Mouse (Mus musculus): ENCODE data around the gene Fgfr2. TPM values are rescaled to one million over a fixed set of nuclear protein-coding genes. Genes with fewer than 3 reads are reported as not detected.

Fgfr2 gene
- polyA plus RNA-seq, 1 experiment from 2014 or later = 93.4 TPM

DNA sequence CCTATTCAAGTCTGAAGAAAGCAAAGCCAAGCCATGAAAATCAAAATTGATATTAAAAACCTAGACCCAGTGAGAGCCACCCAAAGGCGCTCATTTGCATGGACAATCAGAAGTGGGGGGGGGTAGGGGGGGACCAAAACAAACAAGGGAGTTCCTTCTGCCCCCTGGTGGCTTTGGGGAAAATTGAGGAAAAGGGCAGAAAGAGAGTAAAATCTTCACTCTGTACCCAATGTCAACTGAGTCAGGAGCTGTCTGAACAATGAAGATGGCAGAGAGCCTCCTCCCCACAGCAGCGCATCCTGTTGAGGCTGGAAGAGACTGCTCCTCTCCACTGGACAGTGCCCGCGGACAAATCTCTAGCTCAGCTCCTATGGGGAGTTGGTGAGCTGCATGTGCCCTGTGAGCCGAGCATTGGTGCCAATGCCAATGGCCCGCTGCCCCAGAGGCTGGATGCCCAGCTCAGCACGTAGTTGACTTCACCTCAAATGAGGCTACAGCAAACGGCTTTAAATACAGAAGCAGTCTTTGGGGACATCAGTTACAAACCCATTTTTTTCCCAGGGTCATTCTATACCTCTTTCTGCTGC is 2742.3 kb downstream of the Fgfr2 start:
- no peak overlapping the region for H3K9ac ChIP-seq (ENCODE audit: low read length)
- no peak for ATAC-seq (ENCODE audit: insufficient read depth, low FRiP score)
- no peaks in the 10 kb centered on the region for H3K4me1 ChIP-seq (ENCODE audit: control insufficient read depth, insufficient read depth, low read length)
- no peak overlapping the region for H3K4me2 ChIP-seq (ENCODE audit: low read depth, low read length)
- 78% methylated on average over 8 of the region's 8 CpGs for WGBS
- no peaks in the 10 kb centered on the region for H3K9me3 ChIP-seq (replicated peaks; ENCODE audit: control insufficient read depth, low read length)
- no peaks in the 10 kb centered on the region for H3K27me3 ChIP-seq (ENCODE audit: control insufficient read depth, insufficient read depth, low read length)
- H3K36me3 ChIP-seq (ENCODE audit: control insufficient read depth, insufficient read depth, low read length) = no peaks in the 10 kb centered on the region
- H3K4me3 ChIP-seq (replicated peaks; ENCODE audit: low read length) = no peak overlapping the region
- no peak overlapping the region for H3K27ac ChIP-seq (ENCODE audit: low read length)

DNA sequence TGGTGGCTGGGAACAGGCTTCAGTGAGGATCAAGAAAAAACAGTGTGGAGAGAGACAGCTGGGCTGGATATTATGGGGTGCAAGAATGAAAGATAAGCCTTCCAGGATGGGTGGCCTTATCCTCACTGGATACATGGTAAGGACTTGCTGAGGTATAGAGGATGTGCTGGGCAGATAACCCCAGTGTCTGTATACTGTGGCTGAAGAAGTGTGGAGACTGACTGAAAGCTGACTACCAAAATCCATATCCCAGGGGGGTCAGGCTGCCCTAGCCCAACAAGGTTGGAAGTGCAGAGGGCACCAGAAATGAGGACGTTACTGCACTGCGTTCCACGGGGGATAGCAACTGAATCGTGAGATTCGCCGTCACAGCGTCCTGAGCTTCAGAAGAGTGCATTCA is 2742.8 kb downstream of the Fgfr2 start:
- Histone ChIP-seq H3K27me3 (ENCODE audit: control insufficient read depth, insufficient read depth, low read length) (no peaks in the 10 kb centered on the region), H3K4me3 (replicated peaks; ENCODE audit: low read length) (no peak overlapping the region), H3K9ac (ENCODE audit: low read length) (no peak overlapping the region), H3K27ac (ENCODE audit: low read length) (no peak overlapping the region), H3K4me2 (ENCODE audit: low read depth, low read length) (no peak overlapping the region), H3K4me1 (ENCODE audit: control insufficient read depth, insufficient read depth, low read length) (no peaks in the 10 kb centered on the region), H3K36me3 (ENCODE audit: control insufficient read depth, insufficient read depth, low read length) (no peaks in the 10 kb centered on the region), H3K9me3 (replicated peaks; ENCODE audit: control insufficient read depth, low read length) (no peaks in the 10 kb centered on the region)
- ATAC-seq (ENCODE audit: insufficient read depth, low FRiP score) = no peak
- WGBS = 97% methylated on average over 7 of the region's 7 CpGs

DNA sequence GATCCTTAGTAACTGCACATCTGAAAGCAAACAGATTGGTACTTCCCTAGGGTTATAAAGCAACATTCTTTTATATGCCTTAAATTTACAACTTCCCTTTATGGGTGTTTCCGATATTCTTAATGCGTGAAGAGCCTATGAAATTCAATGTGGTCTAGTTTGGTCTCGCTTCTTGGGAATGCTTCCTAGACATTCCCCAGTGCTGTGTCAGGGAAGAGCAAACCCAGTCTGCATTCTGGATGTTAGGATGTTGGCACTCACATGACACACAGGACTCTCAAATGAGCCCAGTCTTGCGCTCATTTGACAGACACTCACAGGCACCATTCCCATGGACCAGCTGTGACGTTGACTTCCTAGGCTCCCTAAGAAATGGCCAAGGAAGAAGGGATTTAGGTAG is 2743.3 kb downstream of the Fgfr2 start:
- WGBS = 92% methylated on average over 5 of the region's 5 CpGs
- H3K4me3 ChIP-seq (replicated peaks; ENCODE audit: low read length) = no peak overlapping the region
- H3K27me3 ChIP-seq (ENCODE audit: control insufficient read depth, insufficient read depth, low read length) = no peaks in the 10 kb centered on the region
- no peaks in the 10 kb centered on the region for H3K4me1 ChIP-seq (ENCODE audit: control insufficient read depth, insufficient read depth, low read length)
- no peak overlapping the region for H3K4me2 ChIP-seq (ENCODE audit: low read depth, low read length)
- no peaks in the 10 kb centered on the region for H3K36me3 ChIP-seq (ENCODE audit: control insufficient read depth, insufficient read depth, low read length)
- ATAC-seq (ENCODE audit: insufficient read depth, low FRiP score) = no peak
- no peaks in the 10 kb centered on the region for H3K9me3 ChIP-seq (replicated peaks; ENCODE audit: control insufficient read depth, low read length)
- H3K27ac ChIP-seq (ENCODE audit: low read length) = no peak overlapping the region
- no peak overlapping the region for H3K9ac ChIP-seq (ENCODE audit: low read length)

DNA sequence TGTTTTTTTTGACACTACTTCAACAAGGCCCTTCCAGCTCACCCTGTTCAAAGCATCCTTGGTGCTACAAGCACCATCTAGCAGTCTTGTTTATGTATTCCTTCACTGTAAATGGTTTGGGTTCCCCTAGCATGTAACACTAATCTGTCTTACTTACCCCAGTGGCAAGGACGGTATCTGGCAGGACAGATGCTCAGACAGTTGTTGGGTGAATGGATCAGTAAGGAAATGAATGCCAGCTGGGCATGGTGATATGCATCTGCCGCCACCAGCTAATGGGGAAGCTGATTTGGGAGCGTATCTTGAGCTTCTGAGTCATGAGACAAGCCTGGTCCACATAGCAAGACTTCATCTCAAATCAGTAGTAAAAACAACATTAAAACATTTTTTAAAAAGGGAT is 2744.8 kb downstream of the Fgfr2 start:
- WGBS = 78% methylated on average over 3 of the region's 3 CpGs
- no peak overlapping the region for H3K27ac ChIP-seq (ENCODE audit: low read length)
- no peak overlapping the region for H3K4me3 ChIP-seq (replicated peaks; ENCODE audit: low read length)
- no peak overlapping the region for H3K9ac ChIP-seq (ENCODE audit: low read length)
- no peaks in the 10 kb centered on the region for H3K4me1 ChIP-seq (ENCODE audit: control insufficient read depth, insufficient read depth, low read length)
- no peaks in the 10 kb centered on the region for H3K36me3 ChIP-seq (ENCODE audit: control insufficient read depth, insufficient read depth, low read length)
- no peaks in the 10 kb centered on the region for H3K9me3 ChIP-seq (replicated peaks; ENCODE audit: control insufficient read depth, low read length)
- ATAC-seq (ENCODE audit: insufficient read depth, low FRiP score) = no peak
- no peak overlapping the region for H3K4me2 ChIP-seq (ENCODE audit: low read depth, low read length)
- H3K27me3 ChIP-seq (ENCODE audit: control insufficient read depth, insufficient read depth, low read length) = no peaks in the 10 kb centered on the region

DNA sequence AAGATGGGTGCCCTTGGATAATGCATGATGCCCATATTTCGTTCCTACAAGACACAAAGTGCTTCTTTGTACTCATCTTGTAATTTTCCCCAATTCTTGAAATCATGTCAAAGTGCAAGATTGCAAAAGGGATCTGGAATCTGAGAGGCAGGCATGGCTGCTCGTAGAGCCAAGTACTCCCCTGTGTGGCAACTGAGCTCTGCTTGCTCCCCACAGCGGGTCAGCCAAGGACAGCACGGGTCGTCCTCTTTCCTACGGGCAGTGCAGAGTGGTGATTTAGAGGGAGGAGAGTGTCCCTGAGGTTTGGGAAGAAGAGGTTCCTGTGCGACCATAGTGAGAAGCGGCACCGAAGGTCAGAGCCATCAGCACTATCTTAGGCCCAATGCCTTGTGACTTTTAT is 2748.8 kb downstream of the Fgfr2 start:
- H3K4me2 ChIP-seq (ENCODE audit: low read depth, low read length) = no peak overlapping the region
- H3K4me1 ChIP-seq (ENCODE audit: control insufficient read depth, insufficient read depth, low read length) = no peaks in the 10 kb centered on the region
- H3K27ac ChIP-seq (ENCODE audit: low read length) = no peak overlapping the region
- H3K4me3 ChIP-seq (replicated peaks; ENCODE audit: low read length) = no peak overlapping the region
- H3K36me3 ChIP-seq (ENCODE audit: control insufficient read depth, insufficient read depth, low read length) = no peaks in the 10 kb centered on the region
- no peak overlapping the region for H3K9ac ChIP-seq (ENCODE audit: low read length)
- no peak for ATAC-seq (ENCODE audit: insufficient read depth, low FRiP score)
- 72% methylated on average over 9 of the region's 9 CpGs for WGBS
- no peaks in the 10 kb centered on the region for H3K27me3 ChIP-seq (ENCODE audit: control insufficient read depth, insufficient read depth, low read length)
- H3K9me3 ChIP-seq (replicated peaks; ENCODE audit: control insufficient read depth, low read length) = no peaks in the 10 kb centered on the region

DNA sequence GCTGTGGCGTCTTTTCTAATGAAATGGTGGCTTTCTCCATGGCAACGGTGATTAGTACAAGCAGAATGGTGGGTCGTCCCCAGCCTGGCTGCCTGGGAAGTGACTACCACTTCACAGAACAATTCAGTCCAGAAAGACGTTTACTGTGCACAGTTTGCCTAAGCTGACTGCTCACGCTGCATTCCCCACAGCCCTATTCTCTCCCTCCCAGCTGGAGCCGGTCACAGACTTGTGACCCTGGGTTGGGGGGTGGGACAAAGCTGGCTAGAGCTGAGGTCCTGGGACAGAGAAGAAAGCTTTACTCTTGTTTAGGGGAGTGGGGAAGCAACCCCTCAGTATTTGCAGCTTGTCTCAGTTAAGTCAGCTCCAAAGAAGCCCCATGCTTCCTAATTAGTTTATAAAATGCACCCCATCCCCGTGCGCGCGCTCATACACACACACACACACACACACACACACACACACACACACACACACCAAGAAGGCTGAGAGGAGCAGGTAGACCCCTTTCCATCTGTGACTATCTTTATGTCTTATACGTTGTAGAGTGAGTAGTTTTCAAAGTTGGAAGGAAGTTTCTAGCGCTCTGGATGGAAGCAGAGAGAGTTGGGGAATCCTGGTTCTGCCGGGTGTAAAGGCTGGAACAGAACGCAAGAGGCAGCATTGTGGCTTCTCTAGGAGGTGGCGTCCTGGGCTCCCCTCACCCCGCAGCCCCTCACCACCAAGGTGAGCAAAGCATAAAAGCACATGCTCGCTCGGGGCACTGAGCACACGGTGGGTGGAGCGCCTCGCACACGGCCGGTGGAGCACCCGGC is 2754.1 kb downstream of the Fgfr2 start:
- ATAC-seq (ENCODE audit: insufficient read depth, low FRiP score) = no peak
- no peaks in the 10 kb centered on the region for H3K36me3 ChIP-seq (ENCODE audit: control insufficient read depth, insufficient read depth, low read length)
- no peak overlapping the region for H3K27ac ChIP-seq (ENCODE audit: low read length)
- no peaks in the 10 kb centered on the region for H3K4me1 ChIP-seq (ENCODE audit: control insufficient read depth, insufficient read depth, low read length)
- H3K9me3 ChIP-seq (replicated peaks; ENCODE audit: control insufficient read depth, low read length) = no peaks in the 10 kb centered on the region
- WGBS = 44% methylated on average over 24 of the region's 24 CpGs
- peak overlapping the region; percentile 23; the same call in 1 of the 2 replicates for H3K4me2 ChIP-seq (ENCODE audit: low read depth, low read length)
- H3K27me3 ChIP-seq (ENCODE audit: control insufficient read depth, insufficient read depth, low read length) = no peaks in the 10 kb centered on the region
- H3K9ac ChIP-seq (ENCODE audit: low read length) = no peak overlapping the region
- no peak overlapping the region for H3K4me3 ChIP-seq (replicated peaks; ENCODE audit: low read length)

DNA sequence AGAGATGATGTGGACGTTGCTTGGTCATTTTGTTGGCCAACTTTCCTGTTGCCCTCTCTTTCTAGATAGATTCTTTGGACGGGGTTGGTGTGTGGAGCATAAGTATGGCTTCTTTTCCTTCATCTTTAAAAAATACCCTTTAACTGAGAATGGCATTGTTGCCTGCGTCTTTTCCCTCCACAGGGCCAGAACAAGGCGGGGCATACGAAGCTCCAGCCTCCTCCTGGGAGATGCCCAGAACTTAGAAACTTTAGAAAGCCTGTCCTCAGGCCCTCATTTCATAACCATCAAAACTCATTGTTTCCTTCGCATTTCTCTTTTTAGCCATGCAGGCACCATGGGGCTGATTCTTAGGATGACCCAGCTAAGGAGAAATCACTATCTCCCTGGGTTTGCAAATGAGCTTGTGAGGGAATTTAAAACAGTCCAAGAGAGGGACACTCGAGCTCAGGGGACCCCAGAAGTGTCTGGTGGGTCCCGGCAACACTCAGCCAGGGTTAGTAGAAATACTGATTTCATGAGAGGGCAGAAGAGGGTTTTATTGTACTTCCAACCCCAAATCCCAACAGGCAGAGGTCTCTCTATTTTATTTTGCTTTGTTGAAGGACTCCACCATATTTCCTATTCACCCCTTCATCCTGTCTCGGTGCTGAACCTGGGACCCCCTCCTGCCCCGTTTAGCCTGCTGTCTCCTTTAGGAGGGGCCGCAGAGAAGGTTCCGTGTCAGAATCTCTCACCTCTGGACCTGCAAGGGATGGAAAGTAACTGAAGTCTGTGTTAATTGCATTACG is 2754.9 kb downstream of the Fgfr2 start:
- Histone ChIP-seq H3K4me1 (ENCODE audit: control insufficient read depth, insufficient read depth, low read length) (no peaks in the 10 kb centered on the region), H3K36me3 (ENCODE audit: control insufficient read depth, insufficient read depth, low read length) (no peaks in the 10 kb centered on the region), H3K4me3 (replicated peaks; ENCODE audit: low read length) (no peak overlapping the region), H3K9me3 (replicated peaks; ENCODE audit: control insufficient read depth, low read length) (no peaks in the 10 kb centered on the region), H3K27me3 (ENCODE audit: control insufficient read depth, insufficient read depth, low read length) (no peaks in the 10 kb centered on the region), H3K4me2 (ENCODE audit: low read depth, low read length) (no peak overlapping the region), H3K9ac (ENCODE audit: low read length) (no peak overlapping the region), H3K27ac (ENCODE audit: low read length) (no peak overlapping the region)
- no peak for ATAC-seq (ENCODE audit: insufficient read depth, low FRiP score)
- 57% methylated on average over 13 of the region's 13 CpGs for WGBS

DNA sequence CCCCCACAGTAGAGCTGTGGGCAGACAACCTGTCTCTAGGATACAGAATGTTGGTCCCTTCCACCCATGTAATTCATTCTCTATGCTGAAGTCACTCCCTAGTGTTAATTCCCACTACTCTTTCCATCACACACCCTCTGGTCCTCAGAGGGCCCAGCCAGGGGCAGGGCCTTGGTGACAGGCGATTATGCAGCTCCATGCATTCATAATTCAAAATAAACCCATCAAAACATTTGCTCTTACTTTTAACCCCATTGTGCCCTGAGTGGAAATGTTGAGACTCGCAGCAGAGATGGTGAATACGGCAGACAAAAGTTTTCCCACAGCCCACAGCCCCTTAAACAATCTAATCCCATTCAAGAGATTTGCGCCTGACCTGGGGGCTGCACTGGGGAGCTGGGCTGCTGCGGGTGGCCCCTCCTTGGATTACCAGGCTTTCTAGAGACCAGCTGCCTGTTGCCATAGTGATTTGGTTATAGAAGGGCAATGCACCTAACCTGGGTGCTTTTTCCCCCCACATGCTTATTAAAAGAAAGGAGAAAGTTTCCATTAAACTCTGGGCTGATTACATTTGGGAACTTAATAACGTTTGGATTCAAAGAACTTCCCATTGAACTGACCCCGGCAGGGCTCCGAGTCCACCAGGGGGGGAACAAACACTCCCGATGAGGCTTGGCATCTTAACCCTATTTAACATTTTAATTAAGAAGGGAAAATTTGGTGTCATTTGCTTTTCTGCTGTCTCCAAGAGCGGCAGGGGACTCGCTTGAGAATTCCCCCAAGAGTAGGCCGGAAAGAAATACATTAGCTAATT is 2755.7 kb downstream of the Fgfr2 start:
- Histone ChIP-seq H3K36me3 (ENCODE audit: control insufficient read depth, insufficient read depth, low read length) (no peaks in the 10 kb centered on the region), H3K4me3 (replicated peaks; ENCODE audit: low read length) (no peak overlapping the region), H3K9me3 (replicated peaks; ENCODE audit: control insufficient read depth, low read length) (no peaks in the 10 kb centered on the region), H3K27ac (ENCODE audit: low read length) (no peak overlapping the region), H3K4me2 (ENCODE audit: low read depth, low read length) (no peak overlapping the region), H3K4me1 (ENCODE audit: control insufficient read depth, insufficient read depth, low read length) (no peaks in the 10 kb centered on the region), H3K27me3 (ENCODE audit: control insufficient read depth, insufficient read depth, low read length) (no peaks in the 10 kb centered on the region), H3K9ac (ENCODE audit: low read length) (no peak overlapping the region)
- ATAC-seq (ENCODE audit: insufficient read depth, low FRiP score) = no peak
- WGBS = 47% methylated on average over 12 of the region's 12 CpGs

Measured in stomach, embryonic 16.5 days (tissue).